Mouse (Mus musculus) stomach, embryonic 15.5 days (tissue): ENCODE data around the gene Kcnj10. TPM values are rescaled to one million over a fixed set of nuclear protein-coding genes. Genes with fewer than 3 reads are reported as not detected.

Experiments
- ATAC-seq: fragments of 200-750 bp; cut with Nextera tagmentation; 2 replicates; pipeline ENCODE4 v1.8.0; 2017; ENCODE audit warnings: low read depth, moderate number of reproducible peaks, moderate TSS enrichment; ENCODE audit not compliant: insufficient read depth, low FRiP score
- H3K27ac ChIP-seq: fragments of 300-500 bp; sonication (generic); 2 replicates; pipeline ENCODE4 v1.5.1; 2015; ENCODE audit warnings: mild to moderate bottlenecking, inconsistent platforms
- H3K27me3 ChIP-seq: fragments of 300-500 bp; sonication (generic); replicated peaks from 2 replicates; pipeline ENCODE4 v1.6.1; 2015; ENCODE audit warnings: inconsistent platforms
- H3K36me3 ChIP-seq: fragments of 300-500 bp; sonication (generic); 2 replicates; pipeline ENCODE4 v1.6.1; 2015; ENCODE audit warnings: inconsistent platforms
- H3K4me1 ChIP-seq: fragments of 300-500 bp; sonication (generic); 2 replicates; pipeline ENCODE4 v1.6.1; 2015; ENCODE audit warnings: inconsistent platforms
- H3K4me2 ChIP-seq: fragments of 300-500 bp; sonication (generic); 2 replicates; pipeline ENCODE4 v1.6.1; 2015; ENCODE audit warnings: mild to moderate bottlenecking, inconsistent platforms
- H3K4me3 ChIP-seq: fragments of 300-500 bp; sonication (generic); replicated peaks from 2 replicates; pipeline ENCODE4 v1.5.1; 2015; ENCODE audit warnings: inconsistent platforms
- H3K9ac ChIP-seq: fragments of 300-500 bp; sonication (generic); 2 replicates; pipeline ENCODE4 v1.6.1; 2015; ENCODE audit warnings: inconsistent platforms
- H3K9me3 ChIP-seq: fragments of 300-500 bp; sonication (generic); 2 replicates; pipeline ENCODE4 v1.6.1; 2016; ENCODE audit warnings: inconsistent platforms
- WGBS: fragments of 180-500 bp; shearing (Covaris S2); methylation state at CpG from one replicate; pipeline ENCODE4 v1.1.7; 2015; 5-methylcytosine and 5-hydroxymethylcytosine counted together
- polyA plus RNA-seq: library from polyadenylated mRNA; unstranded; fragments of >200 nt; fragmentation: Nextera tagmentation; extraction: Ambion mirVana; gene quantifications from 2 replicates; pipeline ENCODE4 v1.2.1, GENCODE M21; 2015

Gene Kcnj10
- polyA plus RNA-seq, 1 experiment from 2014 or later: 0.10 TPM

DNA sequence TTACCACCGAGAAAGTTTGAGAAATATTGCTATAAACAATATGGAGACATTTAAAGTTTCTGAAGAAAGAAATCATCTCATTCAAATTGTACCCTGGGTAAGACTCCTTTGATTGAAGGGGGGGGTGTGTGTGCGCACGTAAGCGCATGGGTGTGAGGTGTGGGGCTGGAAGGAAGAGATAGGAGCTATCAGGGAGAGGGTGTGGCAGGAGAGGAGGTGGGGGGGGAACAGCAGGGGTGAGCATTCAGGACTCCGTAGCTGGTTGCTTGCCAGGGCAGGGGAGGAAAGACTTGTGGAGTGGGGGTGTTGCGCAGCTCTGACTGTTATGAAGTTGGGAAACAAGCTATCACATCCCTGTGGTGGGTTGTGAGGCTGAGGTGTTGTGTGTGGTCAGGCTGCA lies 36.6 kb upstream of the Kcnj10 start:
- no peak overlapping the region for H3K4me3 ChIP-seq
- no peak overlapping the region for H3K27ac ChIP-seq
- H3K9ac ChIP-seq: no peak overlapping the region
- H3K27me3 ChIP-seq: no peaks in the 10 kb centered on the region
- H3K9me3 ChIP-seq: no peaks in the 10 kb centered on the region
- peaks cover 5% of the 10 kb centered on the region; the same call in 1 of the 2 replicates for H3K4me1 ChIP-seq
- H3K4me2 ChIP-seq: no peak overlapping the region
- peak; percentile 23; the same call in 1 of the 2 replicates for ATAC-seq
- WGBS: 56% methylated on average over 6 of the region's 6 CpGs
- H3K36me3 ChIP-seq: no peaks in the 10 kb centered on the region

DNA sequence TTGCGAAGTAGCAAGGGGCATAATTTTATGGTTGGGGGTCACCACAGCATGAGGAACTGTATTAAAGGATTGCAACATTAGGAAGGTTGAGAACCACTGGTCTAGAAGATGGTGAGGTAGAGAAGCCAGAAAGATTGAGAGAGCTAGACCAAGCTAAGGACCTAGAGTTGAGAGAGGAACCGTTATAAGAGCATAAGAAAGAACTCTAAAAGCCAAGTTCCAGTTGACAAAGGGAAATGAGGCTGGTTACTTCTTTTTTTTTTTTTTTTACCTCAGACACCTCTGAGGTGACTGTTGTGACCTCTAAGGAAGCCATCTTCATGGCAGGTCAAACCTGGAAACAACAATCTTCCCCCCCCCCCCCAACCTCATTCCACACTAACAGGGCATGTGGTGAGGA lies 35.9 kb upstream of the Kcnj10 start:
- no peaks in the 10 kb centered on the region for H3K36me3 ChIP-seq
- ATAC-seq: no peak
- no peak overlapping the region for H3K27ac ChIP-seq
- H3K4me3 ChIP-seq: no peak overlapping the region
- no peak overlapping the region for H3K9ac ChIP-seq
- no peaks in the 10 kb centered on the region for H3K27me3 ChIP-seq
- no peaks in the 10 kb centered on the region for H3K9me3 ChIP-seq
- 81% methylated on average over 2 of the region's 2 CpGs for WGBS
- H3K4me1 ChIP-seq: peaks cover 6% of the 10 kb centered on the region
- H3K4me2 ChIP-seq: no peak overlapping the region

DNA sequence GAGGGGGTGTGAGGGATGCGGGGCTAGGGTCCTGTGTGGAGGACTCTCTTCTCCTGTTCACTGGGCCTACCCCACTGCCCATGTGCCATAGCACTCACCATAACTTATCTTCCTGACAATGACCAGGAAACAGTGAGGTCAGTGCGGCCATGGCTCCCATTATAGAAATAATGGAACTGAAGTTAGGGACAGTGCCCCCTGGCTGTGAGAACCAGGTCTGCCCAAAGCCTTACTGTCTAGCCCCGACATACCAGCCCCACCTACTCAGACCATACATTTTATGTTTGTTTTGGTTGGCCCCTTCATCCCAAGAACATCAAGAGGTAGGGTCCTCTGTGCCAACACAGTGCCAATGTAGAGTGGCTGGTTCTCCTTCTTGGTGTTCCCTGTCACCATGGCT lies 35.4 kb upstream of the Kcnj10 start:
- ATAC-seq: no peak
- H3K36me3 ChIP-seq: no peaks in the 10 kb centered on the region
- no peak overlapping the region for H3K4me3 ChIP-seq
- 73% methylated on average over 3 of the region's 3 CpGs for WGBS
- no peaks in the 10 kb centered on the region for H3K27me3 ChIP-seq
- H3K4me2 ChIP-seq: no peak overlapping the region
- no peak overlapping the region for H3K27ac ChIP-seq
- H3K4me1 ChIP-seq: peaks cover 8% of the 10 kb centered on the region
- no peaks in the 10 kb centered on the region for H3K9me3 ChIP-seq
- no peak overlapping the region for H3K9ac ChIP-seq

DNA sequence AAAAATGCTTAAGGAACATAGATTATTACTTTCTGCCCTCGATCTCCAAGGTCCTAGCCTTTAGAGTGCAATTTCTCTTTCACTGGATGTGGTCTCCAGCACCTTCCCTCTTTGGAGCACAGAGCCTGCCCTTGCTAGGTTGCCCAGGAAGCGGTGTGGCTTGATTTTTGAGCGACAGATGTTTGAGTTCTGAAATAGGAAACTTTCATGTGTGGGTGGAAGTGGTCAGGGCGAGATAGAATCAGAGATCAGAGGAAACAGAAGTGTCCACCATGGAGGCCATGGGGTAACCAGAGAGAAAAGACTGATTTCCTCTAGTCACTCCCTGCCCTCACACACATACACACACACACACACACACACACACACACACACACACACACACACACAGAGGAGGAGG lies 34.8 kb upstream of the Kcnj10 start:
- ATAC-seq: no peak
- Histone ChIP-seq H3K27me3 (no peaks in the 10 kb centered on the region), H3K9ac (no peak overlapping the region), H3K4me1 (peaks cover 8% of the 10 kb centered on the region), H3K4me2 (no peak overlapping the region), H3K4me3 (no peak overlapping the region), H3K36me3 (no peaks in the 10 kb centered on the region), H3K27ac (no peak overlapping the region), H3K9me3 (no peaks in the 10 kb centered on the region)
- WGBS: 63% methylated on average over 4 of the region's 4 CpGs

DNA sequence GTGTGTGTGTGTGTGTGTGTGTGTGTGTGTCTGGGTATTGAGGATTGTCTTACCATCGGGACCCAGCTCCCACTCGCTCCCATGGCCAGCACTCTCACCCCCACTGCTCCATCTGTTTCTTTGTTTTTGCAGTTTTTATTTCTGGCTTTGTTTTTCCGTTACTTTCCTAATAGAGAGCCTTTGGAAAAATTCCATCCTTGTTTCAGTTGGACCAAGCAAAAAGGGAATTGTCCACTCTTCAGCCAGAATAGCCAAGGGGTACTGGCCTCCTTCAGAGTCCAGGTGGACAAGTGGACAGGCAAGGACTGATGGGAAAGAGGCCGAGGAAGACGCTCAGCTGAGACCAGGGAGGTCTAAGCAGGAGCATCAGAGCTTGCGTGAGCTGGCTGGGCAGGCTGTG lies 34.1 kb upstream of the Kcnj10 start:
- Histone ChIP-seq H3K9ac (no peak overlapping the region), H3K4me1 (peaks cover 8% of the 10 kb centered on the region)

DNA sequence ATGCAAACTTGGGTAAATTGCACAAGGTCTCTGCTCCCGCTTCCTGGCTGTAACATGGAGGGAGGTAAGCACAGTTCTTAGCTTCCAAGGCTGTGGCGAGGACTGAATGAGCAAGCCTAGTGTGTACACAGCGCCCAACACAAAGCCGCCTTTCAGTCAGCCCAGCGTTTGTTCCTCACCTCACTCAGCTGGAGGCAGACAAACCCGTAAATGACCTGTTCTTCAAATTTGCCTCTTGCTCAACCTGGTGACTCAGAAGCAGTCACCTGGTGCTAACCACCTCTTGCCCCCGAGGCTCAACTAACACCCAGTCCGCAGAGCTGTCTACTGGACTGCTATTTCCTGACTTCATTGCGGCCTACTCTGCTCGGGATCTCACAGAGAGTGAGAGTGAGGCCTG lies 33.1 kb upstream of the Kcnj10 start:
- peak overlapping the region; percentile 76 for H3K27ac ChIP-seq
- H3K9ac ChIP-seq: no peak overlapping the region
- peak; percentile 56 for ATAC-seq
- WGBS: 56% methylated on average over 10 of the region's 10 CpGs
- H3K27me3 ChIP-seq: no peaks in the 10 kb centered on the region
- peaks cover 10% of the 10 kb centered on the region for H3K4me1 ChIP-seq
- no peak overlapping the region for H3K4me2 ChIP-seq
- H3K36me3 ChIP-seq: no peaks in the 10 kb centered on the region
- H3K4me3 ChIP-seq: no peak overlapping the region
- no peaks in the 10 kb centered on the region for H3K9me3 ChIP-seq

More for the DNA sequence above, 34.1 kb upstream of the Kcnj10 start:
- Histone ChIP-seq H3K4me2 (no peak overlapping the region), H3K9me3 (no peaks in the 10 kb centered on the region), H3K27me3 (no peaks in the 10 kb centered on the region), H3K36me3 (no peaks in the 10 kb centered on the region), H3K4me3 (no peak overlapping the region), H3K27ac (peak overlapping the region; percentile 76; the same call in 1 of the 2 replicates)
- no peak for ATAC-seq
- 68% methylated on average over 6 of the region's 6 CpGs for WGBS

DNA sequence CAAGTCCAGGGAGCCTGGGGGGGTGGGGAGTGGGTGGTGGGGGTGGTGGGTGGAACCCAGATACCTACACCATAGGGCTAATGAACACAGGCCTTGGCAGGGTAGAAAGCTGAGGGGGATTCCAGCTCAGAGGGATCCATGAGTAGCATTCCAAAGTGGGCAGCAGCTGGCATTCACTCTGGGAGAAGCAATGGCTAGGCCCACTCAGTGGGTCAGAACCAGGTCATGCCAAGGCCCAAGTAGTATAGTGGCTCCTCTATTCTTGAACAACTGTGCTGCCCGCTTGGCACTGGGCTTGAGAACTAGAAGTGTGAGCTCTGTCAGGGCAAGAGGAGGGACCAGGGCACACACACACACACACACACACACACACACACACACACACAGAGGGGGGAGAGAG lies 32.6 kb upstream of the Kcnj10 start:
- Histone ChIP-seq H3K9me3 (no peaks in the 10 kb centered on the region), H3K27me3 (no peaks in the 10 kb centered on the region), H3K4me3 (no peak overlapping the region), H3K4me1 (peaks cover 14% of the 10 kb centered on the region), H3K27ac (peak overlapping the region; percentile 76), H3K36me3 (no peaks in the 10 kb centered on the region), H3K4me2 (no peak overlapping the region), H3K9ac (no peak overlapping the region)
- no peak for ATAC-seq
- 44% methylated on average over 1 of the region's 1 CpGs for WGBS

DNA sequence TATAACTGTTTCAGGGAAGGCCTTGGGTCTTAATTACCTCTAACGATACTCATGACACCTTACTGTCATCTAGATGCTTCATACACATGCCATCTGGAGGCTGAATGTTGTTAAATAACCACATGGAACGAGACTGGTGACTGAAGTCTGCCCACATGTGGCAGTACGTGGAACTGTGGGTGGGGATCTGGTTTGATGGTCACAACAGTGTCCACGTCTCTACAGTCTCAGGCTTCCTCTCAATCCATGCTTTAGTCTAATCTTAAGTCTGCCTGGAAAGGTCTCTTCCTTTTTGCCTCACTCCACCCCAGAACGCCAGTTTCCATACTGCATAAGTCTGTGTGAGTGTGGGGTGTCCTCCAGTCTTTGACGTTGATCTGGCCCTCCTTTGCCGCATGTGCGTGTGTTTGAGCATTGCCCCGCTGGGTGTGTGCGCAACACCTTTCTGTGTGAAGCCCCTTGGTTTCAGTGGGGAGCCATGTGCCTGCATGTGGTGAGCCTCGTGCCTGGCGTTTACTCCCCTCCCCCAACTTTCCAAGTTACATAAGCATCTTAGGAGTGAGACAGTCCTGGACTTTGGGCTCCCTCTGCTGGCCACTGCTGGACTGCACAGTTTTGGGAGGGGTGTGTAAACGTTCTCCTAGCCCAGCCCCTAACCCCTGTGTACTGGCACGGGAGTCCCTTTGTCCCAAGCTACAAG lies 31.2 kb upstream of the Kcnj10 start:
- Histone ChIP-seq H3K9me3 (no peaks in the 10 kb centered on the region), H3K27me3 (no peaks in the 10 kb centered on the region), H3K4me1 (peaks cover 14% of the 10 kb centered on the region), H3K27ac (peak overlapping the region; percentile 98), H3K36me3 (no peaks in the 10 kb centered on the region), H3K9ac (peak overlapping the region; percentile 44), H3K4me2 (peak overlapping the region; percentile 88), H3K4me3 (peak overlapping the region; percentile 36)
- 2% methylated on average over 14 of the region's 14 CpGs for WGBS
- peak; percentile 43 for ATAC-seq

DNA sequence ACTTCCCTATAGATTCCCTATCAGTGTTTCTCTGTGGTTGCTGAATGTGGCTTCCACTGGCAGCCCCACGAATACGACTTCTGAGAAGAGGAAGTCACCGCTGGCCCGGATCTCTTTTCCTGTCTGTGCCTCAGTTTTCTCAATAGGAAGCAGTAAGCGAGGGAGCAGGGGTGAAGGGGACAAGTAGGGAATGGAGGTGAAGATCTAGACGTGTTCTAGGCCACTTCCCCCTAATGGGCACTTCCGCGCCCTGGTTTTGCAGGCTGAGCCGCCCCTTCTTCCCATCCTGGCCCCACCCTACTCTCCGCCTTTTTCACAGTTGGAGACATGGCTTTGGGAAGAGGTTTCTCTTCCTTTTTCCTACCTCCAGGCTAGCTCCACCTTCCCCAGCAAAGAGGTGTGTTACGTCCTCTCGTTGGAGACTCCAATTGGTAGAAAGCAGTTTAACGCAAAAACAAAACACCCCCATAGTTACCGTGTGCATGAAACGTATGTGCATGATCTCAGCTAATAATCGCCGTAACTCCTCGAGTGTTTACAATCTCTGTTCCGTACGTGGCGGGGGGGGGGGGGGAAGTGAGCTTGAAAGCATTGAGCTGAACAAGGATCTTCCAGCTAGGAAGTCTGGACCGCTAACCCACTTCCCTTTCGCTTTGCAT lies 29.6 kb upstream of the Kcnj10 start:
- WGBS: 3% methylated on average over 23 of the region's 23 CpGs

DNA sequence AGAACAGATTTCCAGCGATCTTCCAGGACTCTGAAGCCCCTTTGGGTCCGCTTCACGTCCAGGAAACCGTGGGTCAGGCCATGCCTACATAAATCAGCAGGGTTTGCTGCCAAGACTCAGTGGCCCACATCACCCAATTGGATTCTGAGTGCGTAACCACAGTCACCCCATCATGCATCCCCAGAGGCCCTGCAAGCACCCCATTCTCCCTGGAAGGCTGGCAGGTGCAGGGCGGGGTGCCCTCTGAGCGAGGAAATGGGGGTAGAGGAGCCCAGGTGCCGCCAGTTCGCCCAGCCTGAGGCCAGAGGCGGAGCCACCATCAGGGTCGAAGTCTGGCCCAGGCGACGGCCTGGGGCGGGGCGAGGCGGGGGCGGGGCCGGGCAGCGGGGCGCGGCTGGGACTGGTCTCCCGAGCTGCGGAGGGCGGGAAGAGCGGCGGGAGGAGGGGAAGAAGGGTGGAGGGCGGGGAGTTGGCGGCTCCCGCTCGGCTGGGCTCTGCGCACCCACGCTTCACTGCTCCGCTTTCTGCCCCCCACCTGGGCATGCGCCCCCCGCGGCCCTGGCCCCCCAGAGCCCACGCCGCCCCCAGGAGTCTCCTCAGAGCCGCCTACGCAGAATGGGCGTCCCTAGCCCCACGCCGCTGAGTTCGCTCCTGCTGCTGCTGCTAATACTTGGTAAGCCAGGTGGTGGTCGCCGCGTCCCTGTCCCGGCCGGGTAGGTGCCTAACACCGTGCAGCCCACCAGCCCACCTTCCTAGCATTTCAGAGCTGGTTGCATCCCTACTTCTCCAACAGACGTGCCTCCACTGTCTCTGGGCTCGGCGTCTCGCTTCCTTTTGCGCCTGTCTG lies 28.9 kb upstream of the Kcnj10 start:
- Histone ChIP-seq H3K4me3 (peak overlapping the region; percentile 70), H3K27me3 (no peaks in the 10 kb centered on the region), H3K4me1 (peaks cover 14% of the 10 kb centered on the region), H3K27ac (peak overlapping the region; percentile 98), H3K9ac (peak overlapping the region; percentile 69), H3K9me3 (no peaks in the 10 kb centered on the region), H3K36me3 (no peaks in the 10 kb centered on the region), H3K4me2 (peak overlapping the region; percentile 95)
- WGBS: under 1% methylated on average over 41 of the region's 55 CpGs
- ATAC-seq: peak; percentile 82

More for the DNA sequence above, 29.6 kb upstream of the Kcnj10 start:
- Histone ChIP-seq H3K27me3 (no peaks in the 10 kb centered on the region), H3K9me3 (no peaks in the 10 kb centered on the region), H3K9ac (peak overlapping the region; percentile 69), H3K4me1 (peaks cover 14% of the 10 kb centered on the region), H3K36me3 (no peaks in the 10 kb centered on the region), H3K4me2 (peak overlapping the region; percentile 95), H3K27ac (peak overlapping the region; percentile 98), H3K4me3 (peak overlapping the region; percentile 70)
- peak; percentile 51 for ATAC-seq

DNA sequence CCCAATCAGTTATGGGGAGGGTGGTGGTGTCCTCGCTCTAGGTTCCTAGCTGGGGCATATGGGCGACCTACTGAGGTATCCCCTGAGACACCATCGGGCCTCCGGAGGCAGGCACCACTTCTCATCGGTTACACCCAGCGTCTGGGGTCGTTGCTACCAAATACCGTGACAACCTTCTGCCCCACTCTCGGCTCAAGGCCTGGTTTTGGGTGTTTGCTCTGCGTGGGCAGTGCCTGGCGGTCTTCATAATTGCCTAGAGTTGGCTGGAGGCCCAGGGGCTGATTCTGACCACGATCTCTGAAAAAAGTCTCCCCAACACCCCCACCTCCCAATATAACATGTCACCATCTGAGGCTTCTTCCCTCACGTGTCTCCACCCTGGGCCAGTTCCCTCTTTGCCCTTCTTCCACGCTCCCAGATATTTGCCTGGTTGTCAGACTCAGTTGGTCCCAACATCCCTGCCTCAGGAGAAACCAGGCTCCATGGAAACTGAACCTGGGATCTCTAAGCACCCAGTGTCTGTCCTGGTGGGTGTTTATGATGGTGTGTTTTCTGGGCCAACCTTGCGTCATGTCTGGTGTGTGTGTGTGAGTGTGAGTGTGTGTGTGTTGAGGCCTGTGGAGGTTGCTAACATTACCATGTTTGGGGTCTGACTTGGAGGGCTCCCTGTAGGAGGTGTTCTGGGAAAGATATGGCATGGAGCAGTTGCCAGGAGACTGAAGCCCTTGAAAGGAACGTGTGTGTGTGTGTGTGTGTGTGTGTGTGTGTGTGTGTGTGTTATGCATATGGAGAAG lies 28.0 kb upstream of the Kcnj10 start:
- Histone ChIP-seq H3K9ac (peak overlapping the region; percentile 43; the same call in 1 of the 2 replicates), H3K4me3 (peak overlapping the region; percentile 70), H3K36me3 (no peaks in the 10 kb centered on the region), H3K27me3 (no peaks in the 10 kb centered on the region), H3K27ac (no peak overlapping the region), H3K9me3 (no peaks in the 10 kb centered on the region), H3K4me2 (peak overlapping the region; percentile 95), H3K4me1 (peaks cover 14% of the 10 kb centered on the region)
- no peak for ATAC-seq
- WGBS: 14% methylated on average over 16 of the region's 16 CpGs
